Mouse (Mus musculus): ENCODE measurements around the gene Neurl2.
A peak's percentile ranks its signal among the peaks of the same experiment; 100 is the strongest.
"Not testable (repeated sequence)": the region's sequence is repeated elsewhere in the genome, so short reads cannot be mapped to it uniquely, and the experiment has no call there.

Gene Neurl2

DNA sequence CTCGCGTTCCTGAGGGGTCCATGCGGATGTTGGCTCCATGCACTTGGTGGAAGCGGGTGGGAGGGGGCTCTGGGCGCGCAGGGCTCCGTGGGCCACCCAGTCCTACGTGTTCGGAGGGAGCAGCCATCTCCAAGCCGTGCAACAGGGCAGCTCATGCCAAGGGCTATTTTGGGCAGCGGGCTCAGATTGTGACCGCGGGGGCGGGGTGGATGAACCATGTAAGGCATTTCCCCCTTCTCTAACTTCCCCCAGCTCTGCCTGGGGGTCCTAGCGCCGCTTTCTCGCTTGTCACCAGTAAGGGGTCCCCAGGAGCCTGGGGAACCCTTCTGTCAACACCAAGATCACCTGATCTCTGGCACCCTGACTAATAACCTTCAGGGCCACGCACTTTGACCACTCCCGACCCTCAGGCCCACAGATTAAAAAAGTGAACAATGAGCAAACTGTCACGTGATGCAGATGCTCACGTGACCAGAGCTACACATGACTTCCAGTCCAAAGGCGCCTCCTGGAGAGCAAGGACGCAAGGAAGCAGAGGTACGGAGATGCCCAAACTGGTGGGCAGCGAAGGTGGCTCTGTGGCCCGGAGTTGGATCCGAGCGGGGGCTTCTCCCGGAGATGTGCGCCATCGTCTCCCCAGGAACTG lies at the start of gene Neurl2:
Gene Neurl2, minus strand, starts transcription at position 143 of the 646 bp plus-strand sequence.
- peak; percentile 87 for DNase-seq

DNA sequence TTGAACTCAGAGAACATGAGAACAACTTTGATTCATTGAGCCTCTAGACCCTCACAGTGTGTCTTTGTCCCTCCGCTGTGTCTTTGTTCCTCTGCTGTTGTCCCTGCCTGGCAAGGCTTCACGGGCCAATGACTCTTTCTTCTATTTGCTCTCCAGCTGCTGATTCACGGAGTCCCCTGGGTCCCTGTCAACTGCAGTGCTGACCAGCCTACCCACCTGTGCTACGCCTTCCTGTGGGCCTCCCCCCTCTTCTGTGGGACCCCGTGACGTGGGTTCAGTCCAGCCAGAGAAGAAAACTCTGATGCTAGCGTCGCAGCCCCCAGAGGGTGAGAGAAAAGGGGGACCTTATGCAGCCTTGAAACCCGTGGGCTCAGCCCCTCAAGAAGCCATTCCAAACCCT lies 49.4 kb upstream of the Neurl2 start:
- DNase-seq = no peak

DNA sequence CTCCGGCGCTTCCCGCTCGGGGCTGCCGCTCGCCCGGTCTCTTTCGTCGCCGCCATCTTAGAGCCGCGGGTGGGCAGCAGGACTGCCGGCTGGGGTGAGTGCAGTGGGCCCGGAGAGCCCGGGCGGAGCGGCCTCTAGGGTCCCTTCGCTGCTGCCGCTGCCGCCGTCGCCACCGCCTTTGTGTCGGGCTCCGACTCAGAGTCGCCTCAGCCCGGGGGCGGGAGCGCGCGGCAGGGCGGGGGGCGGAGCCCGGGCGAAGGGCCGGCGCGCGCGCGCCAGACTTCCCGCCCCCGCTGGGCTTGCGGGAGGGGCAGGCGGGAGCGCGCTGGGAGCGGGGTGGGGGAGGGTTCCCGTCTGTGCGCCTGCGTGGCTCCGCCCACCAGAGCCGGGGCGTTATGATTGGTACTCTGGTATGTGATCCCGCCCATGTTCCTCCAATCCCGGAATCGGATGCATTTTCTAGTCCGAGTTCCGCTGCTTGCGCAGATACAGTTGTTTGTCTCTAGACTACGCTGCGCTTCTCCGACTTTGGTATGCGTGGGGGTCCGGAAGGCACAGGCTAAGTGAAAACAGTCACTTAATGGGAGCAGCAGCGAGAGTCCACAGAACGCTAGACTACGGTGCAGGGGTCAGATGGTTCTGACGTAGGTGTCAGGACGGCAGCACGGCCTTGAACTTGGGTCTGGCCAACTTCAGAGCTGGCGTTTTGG lies 46.5 kb upstream of the Neurl2 start:
- peak; percentile 99 for DNase-seq

DNA sequence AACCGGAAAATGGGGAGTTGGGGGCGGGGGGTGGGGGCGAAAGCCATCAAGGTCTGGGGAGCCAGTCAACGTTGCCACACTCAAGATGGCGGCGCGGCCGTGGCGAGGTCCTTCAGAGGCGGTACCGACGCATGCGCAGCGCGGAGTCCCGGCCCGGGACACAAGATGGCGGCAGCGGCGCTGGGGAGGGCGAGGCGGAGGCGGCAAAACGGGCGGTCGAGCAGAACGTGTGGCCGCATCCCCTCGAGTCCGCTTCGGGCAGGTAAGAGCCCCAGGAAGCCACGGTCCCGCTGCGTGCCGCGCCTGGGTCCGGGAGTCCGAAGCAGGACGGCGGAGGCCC lies 45.9 kb upstream of the Neurl2 start, which contains the start of gene Pcif1:
Gene Pcif1, plus strand, starts transcription at position 77 of the 340 bp plus-strand sequence.
- peak; percentile 94 for DNase-seq

DNA sequence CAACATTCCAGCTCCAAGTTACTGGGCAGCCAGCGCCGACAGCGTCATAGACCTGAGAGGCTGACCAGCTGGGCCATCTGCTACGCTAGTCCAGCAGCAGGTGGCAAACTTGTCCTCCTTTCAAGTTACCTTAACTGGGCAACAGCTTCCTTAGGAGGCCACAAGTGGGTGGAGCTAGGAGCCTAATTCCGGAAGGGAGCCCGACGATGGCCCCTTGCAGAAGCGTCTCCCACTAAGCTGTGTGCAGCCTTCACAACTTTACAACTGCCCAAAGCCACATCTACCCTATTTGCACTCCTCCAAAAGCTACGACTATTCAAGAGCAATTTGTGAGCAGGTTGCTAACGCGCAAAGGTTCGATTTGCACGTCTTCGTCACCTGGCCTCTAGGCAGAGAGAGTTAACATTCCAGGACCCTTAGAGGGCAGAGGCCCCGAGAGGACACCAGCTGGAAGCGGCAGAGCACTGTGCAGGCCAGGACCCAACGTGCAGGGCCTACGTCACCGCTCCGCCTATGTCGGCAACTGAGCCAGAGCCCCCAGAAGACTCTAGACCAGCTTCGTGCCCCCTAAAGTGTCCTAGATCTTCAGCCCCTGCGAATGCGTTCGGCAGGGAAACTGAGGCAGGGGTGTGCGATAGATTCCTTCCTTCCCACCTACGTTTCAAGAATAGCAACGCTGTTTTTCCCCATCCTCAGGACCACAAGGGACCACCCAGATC lies 45.4 kb upstream of the Neurl2 start:
- DNase-seq = peak; percentile 83

DNA sequence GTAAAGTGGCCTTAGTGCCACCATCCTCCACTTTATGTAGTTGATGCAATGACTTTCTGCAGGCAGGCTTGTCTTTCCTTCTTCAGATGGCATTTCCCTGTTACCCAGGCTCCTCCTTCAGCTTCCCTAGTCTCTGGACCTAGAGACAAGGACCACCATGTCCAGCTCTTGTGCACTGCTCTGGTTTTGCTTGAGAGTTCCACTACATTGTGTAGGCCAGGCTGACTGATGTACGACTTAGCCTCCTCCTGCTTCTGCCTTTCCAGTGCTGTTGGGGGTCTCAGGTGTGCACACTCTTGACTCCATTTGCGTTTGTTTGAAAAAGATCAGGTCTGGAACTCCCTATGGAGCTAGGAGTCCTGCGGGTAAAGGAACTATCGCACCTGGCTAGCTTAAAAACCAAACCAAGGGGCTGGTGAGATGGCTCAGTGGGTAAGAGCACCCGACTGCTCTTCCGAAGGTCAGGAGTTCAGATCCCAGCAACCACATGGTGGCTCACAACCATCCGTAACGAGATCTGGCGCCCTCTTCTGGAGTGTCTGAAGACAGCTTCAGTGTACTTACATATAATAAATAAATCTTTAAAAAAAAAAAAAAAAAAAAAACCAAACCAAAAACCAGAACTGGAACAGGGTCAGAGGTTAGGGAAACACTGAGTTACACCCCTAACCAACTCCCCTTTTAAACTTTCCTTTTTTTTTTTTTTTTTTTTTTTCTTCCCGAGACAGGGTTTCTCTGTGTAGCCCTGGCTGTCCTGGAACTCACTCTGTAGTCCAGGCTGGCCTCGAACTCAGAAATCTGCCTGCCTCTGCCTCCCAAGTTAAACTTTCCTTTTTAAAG lies 44.3 kb upstream of the Neurl2 start:
- DNase-seq = not testable (repeated sequence)

GRCm38 (mm10) chr2:164875648-164876047 lies 42.4 kb upstream of the Neurl2 start:
- DNase-seq = not testable (repeated sequence)

GRCm38 (mm10) chr2:164874239-164874769 lies 41.0 kb upstream of the Neurl2 start:
- DNase-seq = no peak

GRCm38 (mm10) chr2:164873621-164874020 lies 40.4 kb upstream of the Neurl2 start:
- no peak for DNase-seq

DNA sequence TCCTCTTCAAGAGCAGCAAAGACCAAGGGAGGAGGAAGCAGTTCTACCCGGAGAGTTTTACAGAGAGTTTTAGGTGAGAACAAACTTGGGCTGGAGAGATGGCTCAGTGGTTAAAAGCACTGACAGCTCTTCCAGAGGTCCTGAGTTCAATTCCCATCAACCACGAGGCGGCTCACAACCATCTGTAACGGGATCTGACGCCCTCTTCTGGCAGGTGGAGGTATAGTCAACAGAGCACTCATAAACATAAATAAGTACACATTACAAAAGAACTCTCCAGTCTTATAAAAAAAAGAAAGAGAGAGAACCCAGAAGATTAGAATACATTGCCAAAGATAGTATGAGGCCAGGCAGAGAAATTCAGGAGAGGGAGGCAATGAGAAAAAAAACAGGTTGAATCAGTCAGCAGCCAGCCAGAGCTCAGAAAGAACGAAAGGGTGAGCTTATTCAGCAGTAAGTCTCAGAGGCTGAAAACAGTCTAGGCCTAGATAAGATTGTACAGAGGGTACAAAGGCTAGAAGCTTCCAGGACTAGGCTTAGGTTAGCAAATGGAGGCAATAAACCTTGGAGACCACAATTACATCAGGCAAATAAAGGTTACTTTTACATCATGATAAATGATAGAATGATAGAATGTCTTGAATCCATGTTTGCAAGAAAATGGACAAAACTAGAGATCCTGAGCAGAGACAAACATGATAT lies 38.5 kb upstream of the Neurl2 start:
- no peak for DNase-seq

DNA sequence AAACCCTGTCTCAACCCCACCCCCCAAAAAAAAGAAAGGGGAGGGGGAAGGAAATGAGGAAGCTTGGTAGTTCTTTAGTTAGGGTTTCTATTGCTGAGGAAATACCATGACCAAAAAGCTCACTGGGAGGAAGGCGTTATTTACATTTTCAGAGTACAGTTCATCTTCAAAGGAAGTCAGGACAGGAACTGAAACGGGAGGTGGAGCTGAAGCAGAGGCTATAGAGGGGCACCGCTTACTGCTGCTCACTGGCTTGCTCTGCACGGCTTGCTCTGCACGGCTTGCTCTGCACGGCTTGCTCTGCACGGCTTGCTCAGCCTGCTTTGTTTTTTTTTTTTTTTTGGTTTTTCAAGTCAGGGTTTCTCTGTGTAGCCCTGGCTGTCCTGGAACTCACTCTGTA lies 35.2 kb upstream of the Neurl2 start:
- DNase-seq = no peak

DNA sequence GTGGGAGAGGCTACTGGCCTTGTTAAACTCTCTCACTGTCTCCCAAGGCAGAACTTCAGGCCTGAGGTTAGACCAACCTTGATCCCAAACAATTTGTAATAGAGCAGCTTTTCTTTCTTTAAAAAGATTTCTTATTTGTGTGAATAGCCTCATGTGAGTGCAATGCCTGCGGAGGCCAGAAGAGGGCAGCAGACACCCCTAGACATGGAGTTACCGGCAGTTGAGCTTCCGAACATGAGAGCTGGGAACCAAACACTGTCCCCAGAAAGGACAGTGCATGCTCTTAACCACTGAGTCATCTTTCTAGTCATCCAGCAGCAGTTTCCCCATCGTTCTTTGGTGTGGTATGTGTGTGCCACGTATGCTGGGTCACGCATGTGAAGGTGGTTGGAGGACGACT lies 34.3 kb upstream of the Neurl2 start:
- DNase-seq = peak; percentile 44

GRCm38 (mm10) chr2:164866741-164867551 lies 33.7 kb upstream of the Neurl2 start:
- DNase-seq = no peak

DNA sequence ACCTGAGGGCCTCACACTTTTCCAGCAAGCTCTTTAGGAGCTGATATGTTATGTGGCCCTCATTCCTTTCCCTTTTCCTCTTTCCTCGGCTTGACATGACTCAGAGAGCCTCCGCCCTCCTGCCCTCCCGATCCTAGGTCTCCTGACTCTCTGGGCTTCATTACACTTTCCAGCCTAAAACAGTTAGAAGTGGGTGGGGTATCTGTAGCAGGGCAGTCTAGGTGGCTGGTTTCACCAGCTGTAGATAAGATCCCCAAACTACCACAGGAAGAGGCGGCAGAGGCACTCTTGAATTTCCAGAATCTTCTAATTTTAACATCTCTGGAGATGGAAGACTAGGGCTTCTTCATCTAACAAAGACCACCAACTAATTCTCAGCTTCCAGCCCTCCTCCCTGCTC lies 31.3 kb upstream of the Neurl2 start:
- DNase-seq = no peak

DNA sequence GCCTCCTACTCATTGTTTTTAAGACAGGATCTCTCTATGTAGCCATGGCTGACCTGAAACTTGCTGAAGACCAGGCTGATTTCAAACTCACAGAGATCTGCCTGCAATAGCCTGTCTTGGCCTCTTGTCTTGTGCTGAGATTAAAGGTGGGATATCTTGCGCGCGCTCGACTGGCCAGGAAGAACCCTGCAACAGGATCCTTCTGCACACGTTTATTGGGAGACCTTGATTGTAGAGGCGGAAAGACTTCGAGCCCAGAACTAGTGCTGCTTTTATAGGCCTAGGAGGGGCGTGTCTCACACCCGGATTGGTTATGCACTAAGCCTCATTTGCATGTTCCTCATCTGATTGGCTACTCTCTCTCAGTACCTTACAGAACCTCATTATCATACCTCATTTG lies 30.2 kb upstream of the Neurl2 start:
- not testable (repeated sequence) for DNase-seq

DNA sequence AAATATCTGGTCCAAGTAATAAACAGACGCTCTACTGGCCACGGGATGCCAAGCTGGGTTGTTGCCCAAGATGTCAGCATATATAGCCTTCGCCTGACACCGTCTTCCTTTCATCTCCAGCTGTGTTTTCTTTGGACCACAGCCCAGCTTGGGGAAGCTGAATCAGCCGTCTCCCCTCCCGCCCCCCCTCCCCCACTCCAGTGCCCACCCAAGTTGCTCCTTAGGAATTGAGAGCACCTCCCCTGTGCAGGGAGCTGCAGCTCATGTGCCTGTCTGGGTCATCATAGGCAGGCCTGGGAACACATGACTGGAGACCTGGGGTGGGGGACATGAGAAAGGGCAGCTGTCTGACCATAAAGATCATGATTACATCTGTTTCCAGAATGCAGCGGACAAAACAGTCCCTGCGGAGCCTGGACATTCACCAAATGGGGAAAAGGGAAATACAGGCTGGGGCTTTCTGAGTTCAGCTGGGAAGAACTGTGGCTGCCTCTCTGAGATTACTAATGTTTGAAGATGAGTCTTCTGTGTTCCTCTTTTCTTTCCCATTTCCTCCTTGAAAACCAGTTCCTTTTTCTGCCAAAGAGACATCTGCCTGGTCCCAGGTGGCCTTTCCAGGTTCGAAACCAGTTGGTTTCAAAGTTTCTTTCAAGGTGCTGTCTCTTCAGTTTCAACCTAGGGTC lies 29.1 kb upstream of the Neurl2 start:
- DNase-seq = peak; percentile 36

DNA sequence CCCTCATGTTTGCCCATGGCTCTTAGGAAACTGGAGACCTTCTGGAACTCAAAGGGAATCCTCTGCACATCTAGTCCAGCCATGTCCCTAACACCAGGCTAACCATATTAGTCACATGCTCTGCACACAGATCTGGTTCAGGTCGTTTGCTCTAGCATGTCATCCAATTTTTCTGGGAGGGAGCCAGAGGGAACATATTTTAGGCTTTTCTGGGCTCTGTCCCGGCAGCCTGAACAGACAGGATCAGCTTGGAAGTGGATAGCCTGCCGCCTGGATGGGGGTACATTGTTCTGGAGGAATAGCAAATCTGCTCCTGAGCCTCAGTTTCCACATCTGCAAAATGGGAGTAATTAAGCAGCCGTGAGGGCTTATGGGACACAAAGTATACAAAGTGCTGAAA lies 27.8 kb upstream of the Neurl2 start:
- DNase-seq = no peak

DNA sequence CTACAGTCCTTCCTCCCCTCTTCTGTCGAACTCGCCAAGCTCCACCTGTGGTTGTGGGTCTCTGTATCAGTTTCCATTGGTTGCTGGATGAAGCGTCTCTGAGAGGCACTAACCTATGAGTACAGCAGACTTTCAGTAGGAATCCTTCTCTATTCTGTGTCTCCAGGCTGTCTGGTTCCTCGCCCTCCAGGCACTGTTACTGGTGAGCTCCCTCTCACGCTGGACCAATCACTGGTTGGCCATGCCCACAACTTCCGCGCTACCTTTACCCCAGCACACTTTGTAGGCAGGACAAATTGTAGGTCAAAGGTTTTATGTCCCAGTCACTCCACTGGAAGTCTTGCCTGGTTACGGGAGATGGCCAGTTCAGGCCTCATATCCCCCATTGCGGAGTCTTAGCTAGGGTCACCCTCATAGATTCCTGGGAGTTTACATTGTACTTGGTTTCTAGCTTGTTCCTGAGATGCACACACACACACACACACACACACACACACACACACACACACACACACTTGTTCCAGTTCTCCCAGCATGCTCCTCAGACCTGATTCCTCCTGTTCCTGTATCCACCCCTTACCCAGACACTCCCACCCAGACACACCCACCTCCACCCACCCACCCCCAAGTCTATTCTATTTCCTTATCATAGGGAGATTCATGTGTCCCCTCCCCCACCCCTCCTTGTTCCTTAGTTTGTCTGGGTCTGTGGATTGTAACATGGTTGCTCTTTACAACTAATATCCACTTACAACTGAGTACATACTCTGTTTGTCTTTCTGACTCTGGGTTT lies 26.6 kb upstream of the Neurl2 start:
- DNase-seq = peak; percentile 39

DNA sequence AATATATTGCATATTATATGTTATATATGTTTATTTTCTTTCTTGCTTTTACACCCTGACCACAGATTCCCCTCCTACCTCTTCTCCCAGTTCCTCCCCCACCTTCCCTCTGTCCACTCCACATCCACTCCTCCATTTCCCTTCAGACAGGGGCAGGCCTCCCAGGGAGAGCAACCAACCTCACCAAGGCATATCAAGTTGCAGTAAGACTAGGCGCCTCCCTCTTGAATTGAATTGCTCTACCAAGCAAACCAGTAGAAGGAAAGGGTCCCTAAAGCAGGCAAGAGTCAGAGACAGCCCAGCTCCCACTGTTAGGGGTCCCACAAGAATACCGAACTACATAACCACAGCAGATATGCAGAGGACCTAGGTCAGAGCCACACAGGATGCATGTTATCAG lies 25.9 kb upstream of the Neurl2 start:
- DNase-seq = no peak

Measured in liver (tissue).